Mouse (Mus musculus): Measurements from ENCODE around the gene Adgre4. TPM values are rescaled to one million over a fixed set of nuclear protein-coding genes. Genes with fewer than 3 reads are reported as not detected.

Adgre4 gene
- 1 to 10 TPM in 1 of 2 experiments, under 1 TPM in 1; 0.47 to 1.6 TPM for total RNA-seq (2023)

DNA sequence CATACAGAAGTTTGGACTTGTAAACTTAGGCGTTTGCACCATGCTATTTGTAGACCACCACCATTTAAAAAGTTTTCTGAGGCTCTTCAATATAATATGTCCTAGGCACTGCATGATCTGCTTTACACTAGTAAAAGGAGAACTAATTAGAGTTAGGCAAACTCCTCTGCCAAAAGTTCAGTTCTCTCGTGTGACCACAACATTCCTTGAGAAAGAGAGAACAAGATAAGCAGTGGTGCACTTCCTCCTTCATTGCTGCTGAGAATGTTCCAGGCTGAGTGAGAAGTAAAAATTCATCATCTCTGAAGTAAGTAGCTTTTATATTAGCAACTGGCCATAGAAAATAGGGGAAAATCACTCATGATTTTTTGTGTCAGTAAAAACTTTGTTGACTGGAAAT, at the start of gene Adgre4:
TSS of gene Adgre4 (plus strand) at position 199 of the 400 bp plus-strand sequence.

DNA sequence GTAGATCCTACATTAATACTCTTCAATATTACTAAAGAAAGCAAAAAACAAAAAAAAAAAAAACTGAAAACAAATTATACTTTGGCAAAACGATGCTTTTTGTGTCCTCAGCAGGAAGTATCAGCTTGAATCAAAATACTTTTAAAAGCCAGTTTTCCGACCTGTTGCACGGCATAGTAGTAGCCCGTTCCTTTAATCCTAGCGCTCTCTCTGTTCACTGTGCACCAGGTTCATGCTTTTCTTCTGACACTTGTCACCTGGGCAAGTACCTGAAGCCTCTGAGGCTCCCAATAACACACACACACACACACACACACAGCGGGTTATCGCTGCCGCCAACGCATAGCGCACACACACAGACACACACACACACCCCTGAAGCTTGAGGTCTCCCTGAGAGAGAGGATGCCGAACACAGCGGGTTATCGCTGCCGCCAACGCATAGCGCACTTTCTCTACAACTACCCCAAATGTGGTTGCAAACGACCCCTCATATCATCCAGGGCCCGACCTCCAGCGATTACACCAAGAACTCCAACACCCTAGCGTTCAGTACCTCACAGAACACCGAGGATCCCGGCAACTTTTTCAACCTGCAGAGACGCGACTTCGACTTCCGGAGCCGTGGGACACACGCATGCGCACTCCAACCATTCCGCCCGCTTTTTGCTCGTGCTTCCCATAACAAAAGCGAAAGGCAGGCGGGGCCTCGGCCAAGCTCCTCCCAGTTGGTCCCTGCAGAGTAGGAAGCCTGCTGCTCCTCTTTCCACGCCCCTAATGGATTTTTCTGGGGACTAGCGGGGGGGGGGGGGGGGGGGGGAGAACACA, 37.6 kb upstream of the Adgre4 start, which contains the start of gene Pot1b:
TSS of gene Pot1b (minus strand) at position 645 of the 828 bp plus-strand sequence.

DNA sequence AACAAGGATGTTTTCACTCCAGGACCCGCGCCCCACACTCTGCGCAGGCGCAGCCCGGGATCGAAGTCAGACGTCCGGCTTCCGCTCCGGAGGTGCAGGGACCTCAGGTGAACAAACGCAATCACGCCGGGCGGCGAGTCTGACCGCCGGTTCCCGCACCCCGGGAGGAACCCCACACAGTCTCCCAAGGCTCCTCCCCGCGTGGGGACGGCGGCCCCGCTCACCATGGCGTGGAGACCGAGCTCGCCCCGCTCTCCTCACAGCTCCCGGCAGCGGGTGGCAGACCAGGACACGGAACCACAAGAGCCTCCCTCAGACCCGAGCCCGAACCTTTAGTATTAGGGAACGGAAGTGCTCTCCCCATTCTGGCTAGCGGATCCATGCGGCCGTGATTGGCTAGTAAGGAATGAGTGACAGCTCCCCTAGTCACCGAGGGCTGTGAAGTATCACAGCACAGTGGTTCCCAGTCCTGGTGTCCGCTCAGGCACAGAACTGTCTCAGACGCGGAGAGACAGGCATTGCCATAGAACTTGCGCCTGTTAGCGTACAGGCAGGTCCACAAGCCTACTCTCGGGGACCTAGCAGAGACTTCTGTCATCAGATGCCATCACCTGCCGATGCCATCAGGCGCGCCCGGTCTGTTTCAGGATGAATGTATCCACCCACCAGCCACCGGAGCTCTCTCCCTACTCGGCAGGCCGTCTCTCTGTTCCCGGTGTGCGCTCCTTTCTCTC, 129.0 kb downstream of the Adgre4 start, which contains the start of gene Zfp119a:
TSS of gene Zfp119a (minus strand) at position 295 of the 734 bp plus-strand sequence.

Other genes starting within 250 kb of the Adgre4 start
- not detected for gene Vmn2r118, start 124.8 kb upstream of the Adgre4 start, total RNA-seq (2023)
- 10 to 100 TPM; 37.8 to 38.2 TPM for gene Pot1b, start 37.4 kb upstream of the Adgre4 start, total RNA-seq (2023)
- gene Zfp119a, start 128.9 kb downstream of the Adgre4 start, total RNA-seq (2023), result 10 to 100 TPM; 10.6 to 15.7 TPM
- 10 to 100 TPM; 22.5 to 26.0 TPM for gene Zfp959, start 142.1 kb downstream of the Adgre4 start, total RNA-seq (2023)
- 1 to 10 TPM; 5.8 to 7.4 TPM for gene Zfp119b, start 199.5 kb downstream of the Adgre4 start, total RNA-seq (2023)
- 10 to 100 TPM; 14.8 to 16.0 TPM for gene Ebi3, start 202.7 kb downstream of the Adgre4 start, total RNA-seq (2023)
- gene Yju2, start 209.1 kb downstream of the Adgre4 start, total RNA-seq (2023), result 10 to 100 TPM; 50.3 to 58.0 TPM
- gene Shd, start 220.5 kb downstream of the Adgre4 start, total RNA-seq (2023), result 1 to 10 TPM; 1.6 to 5.1 TPM
- gene Fsd1, start 236.5 kb downstream of the Adgre4 start, total RNA-seq (2023), result not detected

Data from B cell, adult 67 days (primary cell).